Mouse (Mus musculus) heart, postnatal 0 days (tissue): Measurements from ENCODE around the gene Tmem132c.

Experiments
- CTCF ChIP-seq: IDR thresholded peaks from 2 replicates; pipeline ENCODE4 v1.5.1; 2016; ENCODE audit warnings: antibody characterized with exemption, control low read depth, low read depth
- EP300 ChIP-seq: IDR thresholded peaks from 2 replicates; pipeline ENCODE4 v1.6.1; 2016; ENCODE audit warnings: antibody characterized with exemption, low read depth

DNA sequence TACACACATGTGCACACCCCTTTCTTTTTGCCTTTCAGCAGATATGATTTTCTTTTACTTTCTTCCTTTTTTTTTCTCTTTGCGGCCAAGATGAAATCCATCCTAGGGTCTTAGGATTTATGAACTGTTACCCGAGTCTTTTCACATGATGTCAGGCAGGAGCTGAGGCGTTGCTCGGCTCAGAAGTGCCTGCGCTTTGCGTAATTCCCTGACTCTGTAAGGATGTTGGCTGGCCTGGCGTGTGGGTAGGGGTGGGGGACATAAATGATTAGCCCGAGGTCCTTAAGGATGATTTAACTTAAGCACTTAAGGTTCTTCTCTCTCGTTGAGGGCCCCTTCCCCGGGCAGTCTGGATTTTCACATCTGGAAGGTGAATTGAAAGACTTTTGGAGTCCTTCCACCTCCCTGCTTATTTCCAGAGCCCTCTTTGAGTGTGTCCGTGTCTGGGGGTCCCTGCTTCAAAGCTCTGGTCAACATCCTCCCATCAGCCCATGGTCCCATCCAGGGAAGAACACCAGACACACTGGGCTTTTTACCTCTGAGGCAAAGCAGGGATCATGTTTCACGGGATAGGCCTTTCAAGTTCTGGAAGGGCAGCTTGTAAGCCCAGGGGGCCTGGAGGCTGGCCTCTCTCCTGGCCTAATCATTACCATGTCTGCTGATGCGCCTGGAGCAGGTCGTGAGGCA lies 68.9 kb downstream of the Tmem132c start:
- TF ChIP-seq CTCF = no peak
- TF ChIP-seq EP300 = no peak
